Mouse (Mus musculus): ENCODE results near the gene Csrnp2. TPM values are rescaled to one million over a fixed set of nuclear protein-coding genes. Genes with fewer than 3 reads are reported as not detected.

The Csrnp2 gene
- polyA plus RNA-seq, 1 experiment: 0.01 TPM

- H3K4me1 ChIP-seq (ENCODE audit: control insufficient read depth): peaks cover 4% of the 10 kb centered on the region; the same call in 1 of the 2 replicates
- H3K27me3 ChIP-seq (ENCODE audit: control insufficient read depth): no peaks in the 10 kb centered on the region
- TF ChIP-seq GATA1 (IDR thresholded peaks at IDR 0.05; ENCODE audit: low read length) (no peak), TAL1 (IDR thresholded peaks at IDR 0.05; ENCODE audit: low read length) (no peak)
- no peaks in the 10 kb centered on the region for H3K9me3 ChIP-seq (ENCODE audit: control insufficient read depth, low read length)
- peaks cover 9% of the 10 kb centered on the region for H3K36me3 ChIP-seq (ENCODE audit: control insufficient read depth)
- H3K4me3 ChIP-seq (replicated peaks): no peak overlapping the region
Measured at GRCm38 (mm10) chr15:100486450-100486849, 8.8 kb downstream of the Csrnp2 start.

DNA sequence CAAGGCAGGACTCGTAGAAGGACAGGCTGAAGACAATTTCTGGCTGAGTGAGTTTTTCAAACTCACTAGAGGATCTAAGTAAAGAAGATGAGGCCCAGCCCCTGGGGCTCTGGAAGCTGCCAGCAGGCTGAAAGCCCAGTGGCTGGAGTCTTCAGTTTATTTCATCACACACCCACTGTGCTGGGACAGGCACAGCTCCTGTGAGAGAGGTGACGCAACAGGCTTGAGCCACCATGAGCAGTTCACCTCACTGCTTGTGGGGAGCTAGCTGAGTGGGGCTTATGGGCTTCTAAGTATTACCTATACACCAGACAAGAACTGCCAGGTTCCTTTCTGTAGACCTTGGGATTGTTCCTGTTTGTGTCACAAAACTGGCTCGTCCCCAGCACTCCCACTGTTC is 9.7 kb downstream of the Csrnp2 start:
- Histone ChIP-seq H3K4me3 (replicated peaks) (no peak overlapping the region), H3K36me3 (ENCODE audit: control insufficient read depth) (peaks cover 13% of the 10 kb centered on the region), H3K4me1 (ENCODE audit: control insufficient read depth) (peaks cover 4% of the 10 kb centered on the region; the same call in 1 of the 2 replicates), H3K9me3 (ENCODE audit: control insufficient read depth, low read length) (no peaks in the 10 kb centered on the region), H3K27me3 (ENCODE audit: control insufficient read depth) (no peaks in the 10 kb centered on the region)
- TF ChIP-seq GATA1 (IDR thresholded peaks at IDR 0.05; ENCODE audit: low read length) (no peak), TAL1 (IDR thresholded peaks at IDR 0.05; ENCODE audit: low read length) (no peak)

- Histone ChIP-seq H3K9me3 (ENCODE audit: control insufficient read depth, low read length) (no peaks in the 10 kb centered on the region), H3K4me1 (ENCODE audit: control insufficient read depth) (peaks cover 5% of the 10 kb centered on the region), H3K4me3 (replicated peaks) (no peak overlapping the region), H3K36me3 (ENCODE audit: control insufficient read depth) (peaks cover 59% of the 10 kb centered on the region), H3K27me3 (ENCODE audit: control insufficient read depth) (no peaks in the 10 kb centered on the region)
- TF ChIP-seq TAL1 (IDR thresholded peaks at IDR 0.05; ENCODE audit: low read length): no peak
- no peak for TF ChIP-seq GATA1 (IDR thresholded peaks at IDR 0.05; ENCODE audit: low read length)
Measured at GRCm38 (mm10) chr15:100478925-100479324, 16.4 kb downstream of the Csrnp2 start.

DNA sequence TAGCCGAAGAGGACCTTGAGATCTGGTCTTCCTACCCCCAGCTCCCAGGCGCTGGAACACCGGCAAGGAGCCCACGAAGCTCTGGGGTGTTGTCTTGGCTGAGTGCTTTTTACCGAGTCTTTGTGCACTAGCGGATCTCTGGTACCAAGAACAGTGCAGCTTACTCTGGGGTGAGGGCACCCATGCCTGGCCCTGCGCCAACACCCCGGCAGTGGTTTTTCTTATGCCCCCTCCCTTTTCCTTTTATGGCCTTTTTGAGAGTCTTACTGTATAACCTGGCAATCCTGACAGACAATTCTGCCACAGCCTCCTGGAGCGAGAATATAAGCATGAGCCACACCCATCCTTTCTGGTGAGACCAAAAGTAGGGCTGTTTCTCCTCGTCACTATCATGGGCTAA is 16.9 kb downstream of the Csrnp2 start:
- H3K9me3 ChIP-seq (ENCODE audit: control insufficient read depth, low read length): no peaks in the 10 kb centered on the region
- no peak overlapping the region for H3K4me3 ChIP-seq (replicated peaks)
- peaks cover 5% of the 10 kb centered on the region for H3K4me1 ChIP-seq (ENCODE audit: control insufficient read depth)
- peaks cover 64% of the 10 kb centered on the region for H3K36me3 ChIP-seq (ENCODE audit: control insufficient read depth)
- no peaks in the 10 kb centered on the region for H3K27me3 ChIP-seq (ENCODE audit: control insufficient read depth)
- no peak for TF ChIP-seq GATA1 (IDR thresholded peaks at IDR 0.05; ENCODE audit: low read length)
- TF ChIP-seq TAL1 (IDR thresholded peaks at IDR 0.05; ENCODE audit: low read length): no peak

DNA sequence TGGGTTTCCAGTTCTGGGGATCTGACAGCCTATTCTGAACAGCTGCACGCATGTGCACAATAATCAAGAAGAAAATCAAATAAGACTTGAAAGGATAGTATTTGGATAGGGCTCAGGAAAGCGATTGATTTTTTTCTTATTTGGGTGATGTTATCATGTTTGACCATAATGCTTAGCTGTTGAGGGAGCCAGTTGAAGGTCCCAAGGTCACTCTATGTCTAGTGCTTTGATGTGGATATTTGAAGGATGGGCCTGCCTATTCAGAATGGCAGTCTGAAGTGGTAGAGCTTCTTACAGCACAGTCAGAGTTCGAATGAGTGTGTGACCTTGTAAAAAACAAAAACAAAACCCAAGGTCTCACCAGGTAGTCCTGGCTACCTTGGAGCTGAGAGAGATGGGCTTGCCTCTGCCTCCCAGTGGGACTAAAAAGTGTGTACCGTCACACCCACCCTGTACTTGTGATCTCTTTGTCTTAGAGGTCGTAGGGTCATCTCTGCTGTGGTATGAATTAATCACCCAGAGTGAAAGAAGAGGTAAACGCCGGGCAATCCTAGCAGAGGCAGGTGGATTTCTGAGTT is 21.3 kb downstream of the Csrnp2 start:
- Histone ChIP-seq H3K36me3 (ENCODE audit: control insufficient read depth) (peaks cover 59% of the 10 kb centered on the region), H3K9me3 (ENCODE audit: control insufficient read depth, low read length) (peaks cover 2% of the 10 kb centered on the region), H3K27me3 (ENCODE audit: control insufficient read depth) (peaks cover 4% of the 10 kb centered on the region), H3K4me1 (ENCODE audit: control insufficient read depth) (peaks cover 19% of the 10 kb centered on the region), H3K4me3 (replicated peaks) (no peak overlapping the region)
- TF ChIP-seq GATA1 (IDR thresholded peaks at IDR 0.05; ENCODE audit: low read length) (no peak), TAL1 (IDR thresholded peaks at IDR 0.05; ENCODE audit: low read length) (no peak)

GRCm38 (mm10) chr15:100470037-100470436 is 25.3 kb downstream of the Csrnp2 start:
- H3K4me3 ChIP-seq (replicated peaks): no peak overlapping the region
- H3K9me3 ChIP-seq (ENCODE audit: control insufficient read depth, low read length): peaks cover 2% of the 10 kb centered on the region
- peaks cover 33% of the 10 kb centered on the region for H3K4me1 ChIP-seq (ENCODE audit: control insufficient read depth)
- TF ChIP-seq TAL1 (IDR thresholded peaks at IDR 0.05; ENCODE audit: low read length): no peak
- no peak for TF ChIP-seq GATA1 (IDR thresholded peaks at IDR 0.05; ENCODE audit: low read length)
- H3K36me3 ChIP-seq (ENCODE audit: control insufficient read depth): peaks cover 26% of the 10 kb centered on the region
- peaks cover 4% of the 10 kb centered on the region for H3K27me3 ChIP-seq (ENCODE audit: control insufficient read depth)

DNA sequence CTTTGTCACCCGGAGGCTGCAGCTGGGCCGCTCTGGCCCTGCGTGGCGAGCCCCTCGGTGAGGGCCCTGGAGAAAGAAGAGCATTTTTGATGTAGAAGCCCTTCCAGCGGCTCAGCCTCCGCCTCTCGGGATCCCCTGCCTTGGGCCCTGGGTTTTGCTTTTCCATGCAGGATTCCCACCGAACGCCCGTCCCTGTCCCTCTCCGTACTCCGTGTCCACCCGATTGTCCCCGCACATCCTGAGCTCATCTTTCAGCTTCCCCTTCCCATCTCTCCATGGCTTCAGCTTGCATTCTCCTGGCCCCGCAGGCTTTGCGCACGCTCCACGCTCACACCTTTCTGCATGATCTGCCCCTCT is 26.1 kb downstream of the Csrnp2 start:
- Histone ChIP-seq H3K4me1 (ENCODE audit: control insufficient read depth) (peaks cover 30% of the 10 kb centered on the region), H3K36me3 (ENCODE audit: control insufficient read depth) (peaks cover 20% of the 10 kb centered on the region), H3K27me3 (ENCODE audit: control insufficient read depth) (peaks cover 4% of the 10 kb centered on the region), H3K4me3 (replicated peaks) (peak overlapping the region; percentile 92), H3K9me3 (ENCODE audit: control insufficient read depth, low read length) (peaks cover 2% of the 10 kb centered on the region)
- TF ChIP-seq TAL1 (IDR thresholded peaks at IDR 0.05; ENCODE audit: low read length) (no peak), GATA1 (IDR thresholded peaks at IDR 0.05; ENCODE audit: low read length) (no peak)

GRCm38 (mm10) chr15:100468295-100469188 is 26.7 kb downstream of the Csrnp2 start, which contains the start of gene Letmd1:
Gene Letmd1, plus strand, starts transcription at chr15:100469023.
- Histone ChIP-seq H3K4me3 (replicated peaks) (peak within 1 kb of the TSS; percentile 92), H3K27me3 (ENCODE audit: control insufficient read depth) (peaks cover 4% of the 10 kb centered on the region), H3K9me3 (ENCODE audit: control insufficient read depth, low read length) (peaks cover 2% of the 10 kb centered on the region), H3K4me1 (ENCODE audit: control insufficient read depth) (peaks cover 30% of the 10 kb centered on the region), H3K36me3 (ENCODE audit: control insufficient read depth) (peaks cover 16% of the 10 kb centered on the region)
- TF ChIP-seq TAL1 (IDR thresholded peaks at IDR 0.05; ENCODE audit: low read length) (no peak), GATA1 (IDR thresholded peaks at IDR 0.05; ENCODE audit: low read length) (no peak)

DNA sequence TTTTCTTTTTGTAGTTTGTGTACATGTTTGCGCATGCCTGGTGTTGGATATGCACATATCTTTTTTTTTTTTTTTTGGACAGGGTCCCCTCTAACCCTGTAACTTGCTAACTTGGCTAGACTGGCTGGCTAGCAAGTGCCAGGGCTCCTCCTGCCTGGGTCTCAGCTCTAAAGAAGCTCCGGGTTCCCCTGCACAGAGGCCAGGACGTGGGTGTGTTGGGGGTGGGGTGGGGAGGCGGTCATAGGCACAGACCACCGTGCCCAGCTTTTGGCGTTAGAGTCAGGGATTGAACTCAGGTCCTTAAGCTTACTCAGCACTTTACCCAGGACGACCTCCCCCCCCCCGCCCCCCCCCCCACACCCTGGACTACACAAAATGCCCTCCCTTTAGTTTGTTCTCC is 27.6 kb downstream of the Csrnp2 start:
- Histone ChIP-seq H3K36me3 (ENCODE audit: control insufficient read depth) (peaks cover 13% of the 10 kb centered on the region), H3K9me3 (ENCODE audit: control insufficient read depth, low read length) (peaks cover 2% of the 10 kb centered on the region), H3K4me1 (ENCODE audit: control insufficient read depth) (peaks cover 30% of the 10 kb centered on the region), H3K4me3 (replicated peaks) (no peak overlapping the region), H3K27me3 (ENCODE audit: control insufficient read depth) (peaks cover 4% of the 10 kb centered on the region)
- no peak for TF ChIP-seq GATA1 (IDR thresholded peaks at IDR 0.05; ENCODE audit: low read length)
- no peak for TF ChIP-seq TAL1 (IDR thresholded peaks at IDR 0.05; ENCODE audit: low read length)

Data from erythroblast, embryonic 14.5 days (primary cell).